Mouse (Mus musculus): ENCODE data around the gene Tgfbr1.
A peak's percentile ranks its signal among the peaks of the same experiment; 100 is the strongest.

DNA sequence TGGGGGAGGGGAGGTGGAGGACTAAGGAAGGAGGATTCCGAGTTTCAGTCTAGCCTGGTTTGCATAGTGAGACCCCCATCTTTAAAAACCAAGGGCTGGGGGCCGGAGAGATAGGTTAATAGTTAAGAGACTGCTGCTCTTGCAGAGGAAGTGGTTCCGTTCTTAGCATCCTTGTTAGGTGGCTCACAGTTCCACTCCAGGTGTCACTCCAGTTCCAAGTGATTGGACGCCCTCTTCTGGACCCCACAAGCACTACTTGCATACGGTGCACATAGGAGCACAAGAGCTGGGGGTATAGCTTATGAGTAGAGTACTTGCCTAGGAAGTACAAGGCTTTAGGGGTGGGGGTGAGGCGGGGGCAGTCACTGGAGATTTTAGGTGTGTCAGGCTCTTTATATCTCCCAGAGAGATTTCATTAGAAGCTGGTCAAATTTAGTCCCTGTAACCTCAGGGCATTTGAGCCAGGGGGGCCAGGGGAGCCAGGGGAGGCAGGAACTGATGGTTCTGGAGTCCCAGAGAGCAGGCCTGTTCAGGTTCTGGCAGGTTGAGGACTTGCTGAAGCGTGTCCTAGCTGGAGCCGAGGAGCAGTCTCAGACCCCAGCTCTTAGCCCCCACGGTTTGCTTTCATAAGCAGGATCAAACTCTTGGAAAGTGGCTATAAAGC is 1.5 kb upstream of the Tgfbr1 start:
- TF ChIP-seq CTCF (IDR thresholded peaks at IDR 0.05; ENCODE audit: extremely low read depth, insufficient read depth, low read length) (peak; percentile 56), POLR2A (IDR thresholded peaks at IDR 0.05; ENCODE audit: extremely low read depth, insufficient read depth, low read length) (no peak)

Measured in cortical plate, adult 2 months (tissue).